Comparison of ENCODE assay signal across 16 mouse cellular contexts in the genomic region with DNA sequence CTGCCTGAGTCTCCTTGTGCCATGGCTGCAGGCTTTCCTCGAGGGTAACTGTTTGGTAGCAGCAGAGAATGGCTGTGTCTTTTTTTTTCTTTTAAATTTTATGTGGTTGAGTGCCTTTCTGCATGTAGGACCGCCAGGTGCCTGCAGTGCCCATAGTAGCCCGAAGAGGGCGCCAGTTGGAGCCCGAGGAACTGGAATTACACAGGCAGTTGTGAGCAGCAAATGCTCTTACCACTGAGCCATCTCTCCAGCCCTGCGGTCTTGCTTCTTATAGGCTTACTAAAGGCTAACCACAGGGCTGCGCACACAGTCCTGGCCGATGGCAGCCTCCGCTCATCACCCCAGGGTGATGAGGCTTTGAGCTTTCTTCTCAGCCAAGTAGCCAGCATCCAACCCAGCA. TPM values are rescaled to one million over a fixed set of nuclear protein-coding genes. Genes with fewer than 3 reads are reported as not detected.
DNase-seq lines count a peak whose midpoint lies in the region; ATAC-seq and TF ChIP-seq lines count a peak whose summit lies in the region.
"Had no signal": no experiment of that assay in that cellular context is flagged by ENCODE, and none has a peak within 500 bp of the region (broad histone marks: within the 10 kb centered on the region; RNA-seq: fewer than 3 reads in every experiment).

No protein-coding gene starts in this region.

- H3K36me3 ChIP-seq in midbrain, postnatal 0 days (ENCODE audit: insufficient read depth, low read length) = no peaks in the 10 kb centered on the region
- no peaks in the 10 kb centered on the region for H3K36me3 ChIP-seq in midbrain, embryonic 11.5 days (ENCODE audit: control insufficient read depth, insufficient read depth, low read length)
- H3K36me3 ChIP-seq in forebrain, embryonic 12.5 days (replicated peaks) = no peaks in the 10 kb centered on the region

- TF ChIP-seq POLR2A in brain, embryonic 14.5 days (IDR thresholded peaks at IDR 0.05; ENCODE audit: borderline replicate concordance, extremely low read depth, insufficient read depth, insufficient read length, poor library complexity, severe bottlenecking) = no peak

- no peak overlapping the region for H3K4me3 ChIP-seq in midbrain, postnatal 0 days (ENCODE audit: low read depth, low read length)
- no peak overlapping the region for H3K4me3 ChIP-seq in midbrain, embryonic 11.5 days (ENCODE audit: low read depth, low read length)
- no peak overlapping the region for H3K4me3 ChIP-seq in forebrain, embryonic 12.5 days (replicated peaks)
- H3K4me3 ChIP-seq: myocyte had no signal

- no peak overlapping the region for H3K9ac ChIP-seq in midbrain, postnatal 0 days (replicated peaks; ENCODE audit: low read length, poor library complexity, severe bottlenecking)
- no peak overlapping the region for H3K9ac ChIP-seq in midbrain, embryonic 11.5 days (ENCODE audit: low read length)
- no peak overlapping the region for H3K9ac ChIP-seq in forebrain, embryonic 12.5 days
- H3K9ac ChIP-seq: forebrain, postnatal 0 days had no signal

- ATAC-seq in midbrain, postnatal 0 days (ENCODE audit: low FRiP score) = no peak
- ATAC-seq in midbrain, embryonic 11.5 days (ENCODE audit: low FRiP score) = no peak
- no peak for ATAC-seq in forebrain, embryonic 12.5 days (ENCODE audit: low FRiP score)
- ATAC-seq: forebrain, postnatal 0 days had no signal

- H3K4me2 ChIP-seq in midbrain, postnatal 0 days (ENCODE audit: low read depth, low read length, poor library complexity, severe bottlenecking) = no peak overlapping the region
- H3K4me2 ChIP-seq in midbrain, embryonic 11.5 days = no peak overlapping the region
- H3K4me2 ChIP-seq in forebrain, embryonic 12.5 days = no peak overlapping the region

- H3K27ac ChIP-seq in midbrain, postnatal 0 days (ENCODE audit: low read depth, low read length) = no peak overlapping the region
- no peak overlapping the region for H3K27ac ChIP-seq in midbrain, embryonic 11.5 days (ENCODE audit: low read depth, low read length)
- no peak overlapping the region for H3K27ac ChIP-seq in forebrain, embryonic 12.5 days

- no peak for DNase-seq in midbrain, postnatal 0 days (ENCODE audit: low spot score)
- no peak for DNase-seq in midbrain, embryonic 11.5 days (ENCODE audit: low spot score, missing footprints)
- peak; percentile 76 for DNase-seq in ES-CJ7 (ENCODE audit: low read depth, low spot score)
- DNase-seq in brain, embryonic 14.5 days (ENCODE audit: low read depth) = no peak
- peak; percentile 51 for DNase-seq in thymus, postnatal 14 days
- no peak for DNase-seq in left cerebral cortex, adult 9 months (ENCODE audit: low spot score in 2 of 2)
- DNase-seq: cerebellum, adult 11 months; forebrain, postnatal 0 days; heart, adult 18-20 months; kidney, postnatal 10 days had no signal

- no peaks in the 10 kb centered on the region for H3K9me3 ChIP-seq in midbrain, postnatal 0 days (ENCODE audit: low read length)
- no peaks in the 10 kb centered on the region; the same call in 1 of the 2 replicates for H3K9me3 ChIP-seq in midbrain, embryonic 11.5 days (ENCODE audit: control insufficient read depth, low read length)
- no peaks in the 10 kb centered on the region for H3K9me3 ChIP-seq in forebrain, embryonic 12.5 days

- TF ChIP-seq CTCF in midbrain, postnatal 0 days (IDR thresholded peaks at IDR 0.05) = peak; percentile 37
- peak; percentile 33; the same call in 1 of the 2 replicates for TF ChIP-seq CTCF in brain, embryonic 14.5 days (IDR thresholded peaks at IDR 0.05; ENCODE audit: borderline replicate concordance, extremely low read depth, insufficient read depth, insufficient read length)

- no peaks in the 10 kb centered on the region for H3K27me3 ChIP-seq in midbrain, postnatal 0 days (ENCODE audit: insufficient read depth, low read length)
- no peaks in the 10 kb centered on the region for H3K27me3 ChIP-seq in midbrain, embryonic 11.5 days (ENCODE audit: control insufficient read depth, insufficient read depth, low read length)
- no peaks in the 10 kb centered on the region for H3K27me3 ChIP-seq in forebrain, embryonic 12.5 days

- WGBS in midbrain, postnatal 0 days = 76% methylated on average over 9 of the region's 9 CpGs
- 74% methylated on average over 9 of the region's 9 CpGs for WGBS in midbrain, embryonic 11.5 days
- 75% methylated on average over 9 of the region's 9 CpGs for WGBS in forebrain, embryonic 12.5 days

- H3K4me1 ChIP-seq in midbrain, postnatal 0 days (ENCODE audit: insufficient read depth, low read length) = no peaks in the 10 kb centered on the region
- no peaks in the 10 kb centered on the region for H3K4me1 ChIP-seq in midbrain, embryonic 11.5 days (ENCODE audit: control insufficient read depth, insufficient read depth, low read length)
- H3K4me1 ChIP-seq in forebrain, embryonic 12.5 days = peaks cover 6% of the 10 kb centered on the region; the same call in 1 of the 2 replicates

RNA-seq across cellular contexts. Expression of gene Gm17657, which starts 18.2 kb away (rescaled TPM):
- total RNA-seq in midbrain, postnatal 0 days (2014; rRNA removed) = not detected in 2 replicates
- not detected in 2 replicates for polyA plus RNA-seq in midbrain, postnatal 0 days (2015; fragmentation: Nextera tagmentation; extraction: Ambion mirVana)
- polyA plus RNA-seq in midbrain, embryonic 11.5 days (2014; fragmentation: Nextera tagmentation; extraction: Ambion mirVana) = not detected in 2 replicates
- polyA plus RNA-seq in brain, embryonic 14.5 days (2012; rRNA removed) = not detected in 2 replicates
- not detected in 2 replicates for polyA plus RNA-seq in forebrain, embryonic 12.5 days (2016; fragmentation: Nextera tagmentation; extraction: Ambion mirVana)
- total RNA-seq: forebrain, postnatal 0 days; heart, adult 18-20 months; hematopoietic stem cell, adult 5-6 weeks; left cerebral cortex, postnatal 25 days had no signal
- polyA plus RNA-seq: forebrain, postnatal 0 days; lung, embryonic 16.5 days; myocyte; stomach, embryonic 14.5 days had no signal

RNA-seq across cellular contexts. Expression of gene Tbc1d22b, which starts 18.3 kb away (rescaled TPM):
- total RNA-seq in midbrain, postnatal 0 days (2014; rRNA removed) = 47.3 and 52.0 TPM in 2 replicates
- 30.7 and 31.7 TPM in 2 replicates for polyA plus RNA-seq in midbrain, postnatal 0 days (2015; fragmentation: Nextera tagmentation; extraction: Ambion mirVana)
- polyA plus RNA-seq in midbrain, embryonic 11.5 days (2014; fragmentation: Nextera tagmentation; extraction: Ambion mirVana) = 16.8 and 18.8 TPM in 2 replicates
- 29.2 and 40.6 TPM in 2 replicates for polyA plus RNA-seq in brain, embryonic 14.5 days (2012; rRNA removed)
- polyA plus RNA-seq in forebrain, embryonic 12.5 days (2016; fragmentation: Nextera tagmentation; extraction: Ambion mirVana) = 24.3 and 27.0 TPM in 2 replicates

RNA-seq across cellular contexts. Expression of gene Tmem217, which starts 20.9 kb away (rescaled TPM):
- total RNA-seq in midbrain, postnatal 0 days (2014; rRNA removed) = not detected in 2 replicates
- 0.71 and 0.84 TPM in 2 replicates for polyA plus RNA-seq in midbrain, postnatal 0 days (2015; fragmentation: Nextera tagmentation; extraction: Ambion mirVana)
- polyA plus RNA-seq in midbrain, embryonic 11.5 days (2014; fragmentation: Nextera tagmentation; extraction: Ambion mirVana) = 0.14 and 0.51 TPM in 2 replicates
- 0.19 and 0.20 TPM in 2 replicates for polyA plus RNA-seq in brain, embryonic 14.5 days (2012; rRNA removed)
- 1.2 and 1.5 TPM in 2 replicates for polyA plus RNA-seq in forebrain, embryonic 12.5 days (2016; fragmentation: Nextera tagmentation; extraction: Ambion mirVana)
- total RNA-seq: forebrain, postnatal 0 days; heart, adult 18-20 months; hematopoietic stem cell, adult 5-6 weeks; left cerebral cortex, postnatal 25 days had no signal
- polyA plus RNA-seq: myocyte had no signal

RNA-seq across cellular contexts. Expression of gene Pim1, which starts 40.7 kb away (rescaled TPM):
- 8.3 and 10.9 TPM in 2 replicates for total RNA-seq in midbrain, postnatal 0 days (2014; rRNA removed)
- 10.6 and 12.7 TPM in 2 replicates for polyA plus RNA-seq in midbrain, postnatal 0 days (2015; fragmentation: Nextera tagmentation; extraction: Ambion mirVana)
- polyA plus RNA-seq in midbrain, embryonic 11.5 days (2014; fragmentation: Nextera tagmentation; extraction: Ambion mirVana) = 16.0 and 19.7 TPM in 2 replicates
- 11.4 and 15.6 TPM in 2 replicates for polyA plus RNA-seq in brain, embryonic 14.5 days (2012; rRNA removed)
- 18.9 and 22.6 TPM in 2 replicates for polyA plus RNA-seq in forebrain, embryonic 12.5 days (2016; fragmentation: Nextera tagmentation; extraction: Ambion mirVana)

Comparison
In these comparisons a context has a peak if more than half of its experiments do, and no peak if none do; other contexts are left out.
1. DNase-seq: peak in ES-CJ7 (single experiment) and thymus, postnatal 14 days (single experiment); none in midbrain, postnatal 0 days (single experiment), midbrain, embryonic 11.5 days (single experiment), brain, embryonic 14.5 days (single experiment) and left cerebral cortex, adult 9 months (0 of 2).